In genomic region chr11:4235052-4235655, GRCm38 (mm10) we compare ENCODE assay signal across 34 mouse cellular contexts. TPM values are rescaled to one million over a fixed set of nuclear protein-coding genes. Genes with fewer than 3 reads are reported as not detected.
DNase-seq lines count a peak whose midpoint lies in the region; ATAC-seq and TF ChIP-seq lines count a peak whose summit lies in the region.
"Had no signal": no experiment of that assay in that cellular context is flagged by ENCODE, and none has a peak within 500 bp of the region (broad histone marks: within the 10 kb centered on the region; RNA-seq: fewer than 3 reads in every experiment).

No protein-coding gene starts in this region.

- peak overlapping the region; percentile 30 for H3K4me2 ChIP-seq in CH12.LX (ENCODE audit: insufficient read depth, low read depth, poor library complexity, severe bottlenecking)
- H3K4me2 ChIP-seq in liver, embryonic 15.5 days: peak overlapping the region; percentile 62
- H3K4me2 ChIP-seq: embryonic facial prominence, embryonic 13.5 days; forebrain, embryonic 12.5 days; heart, embryonic 15.5 days; hindbrain, embryonic 12.5 days; intestine, embryonic 15.5 days; neural tube, embryonic 12.5 days had no signal

- H3K79me2 ChIP-seq in CH12.LX (replicated peaks; ENCODE audit: control insufficient read depth, extremely low read depth, insufficient read depth, poor library complexity, severe bottlenecking): peaks cover 26% of the 10 kb centered on the region
- peaks cover 24% of the 10 kb centered on the region for H3K79me2 ChIP-seq in MEL (ENCODE audit: control insufficient read depth, insufficient read depth, low read length, poor library complexity)

- H3K9ac ChIP-seq in CH12.LX (ENCODE audit: insufficient read depth, low read depth) (peak overlapping the region; percentile 87), MEL (ENCODE audit: control insufficient read depth, low read depth, low read length, poor library complexity, severe bottlenecking) (peak overlapping the region; percentile 91)
- H3K9ac ChIP-seq in liver, embryonic 15.5 days: peak overlapping the region; percentile 27; the same call in 1 of the 2 replicates
- H3K9ac ChIP-seq: embryonic facial prominence, embryonic 13.5 days; forebrain, embryonic 12.5 days; forebrain, postnatal 0 days; heart, embryonic 15.5 days; hindbrain, embryonic 12.5 days; intestine, embryonic 15.5 days; neural tube, embryonic 12.5 days had no signal

- intact Hi-C loops in left cerebral cortex, postnatal 10 days (cut with DNase I): no loop called here

- TF ChIP-seq POLR2A in CH12.LX (IDR thresholded peaks at IDR 0.05; ENCODE audit: low read depth, low read length) (no peak), MEL (IDR thresholded peaks at IDR 0.05; ENCODE audit: control insufficient read depth in 1 of 2, insufficient read depth in 1 of 2, low read depth in 1 of 2, low read length in 2 of 2, poor library complexity in 1 of 2) (no peak)

- dilution Hi-C loops in CH12.LX (cut with MboI; ENCODE audit: extremely low pct_ligation_motif_present, extremely low pct_unique_long_range_greater_than_20kb, low sequenced_read_pairs): no loop called here

- H3K27ac ChIP-seq in CH12.LX (ENCODE audit: insufficient read depth, low read depth) (peak overlapping the region; percentile 84), MEL (ENCODE audit: control insufficient read depth, low read depth, low read length) (peak overlapping the region; percentile 95)
- peak overlapping the region; percentile 61; the same call in 1 of the 2 replicates for H3K27ac ChIP-seq in liver, embryonic 15.5 days (replicated peaks)
- no peak overlapping the region for H3K27ac ChIP-seq in hindbrain, embryonic 10.5 days
- H3K27ac ChIP-seq: embryonic facial prominence, embryonic 13.5 days; forebrain, embryonic 12.5 days; heart, embryonic 10.5 days; heart, embryonic 15.5 days; hindbrain, embryonic 12.5 days; hindbrain, postnatal 0 days; intestine, embryonic 15.5 days; layer of hippocampus, adult 2 months; neural tube, embryonic 12.5 days had no signal

- ATAC-seq in megakaryocyte, adult 5-6 weeks (ENCODE audit: poor library complexity, severe bottlenecking): no peak
- ATAC-seq in liver, embryonic 15.5 days (ENCODE audit: insufficient read depth): 0 out of 2 replicates have a peak, but pooled peaks have one; percentile 36
- ATAC-seq: forebrain, postnatal 0 days; hindbrain, postnatal 0 days; intestine, embryonic 15.5 days had no signal

- peaks cover 78% of the 10 kb centered on the region for H3K4me1 ChIP-seq in megakaryocyte, embryonic 14.5 days
- H3K4me1 ChIP-seq in CH12.LX (ENCODE audit: control insufficient read depth in 1 of 2, insufficient read depth in 2 of 2) (peaks cover 14 to 45% of the 10 kb centered on the region in 2 experiments), MEL (ENCODE audit: control insufficient read depth in 1 of 2, insufficient read depth in 2 of 2, low read length in 2 of 2) (peaks cover 0 to 22% of the 10 kb centered on the region in 2 experiments; a peak in 2 of 4 replicates)
- peaks cover 59% of the 10 kb centered on the region for H3K4me1 ChIP-seq in liver, embryonic 15.5 days (replicated peaks)
- H3K4me1 ChIP-seq in hindbrain, embryonic 10.5 days (replicated peaks): no peaks in the 10 kb centered on the region
- H3K4me1 ChIP-seq: embryonic facial prominence, embryonic 13.5 days; hindbrain, embryonic 12.5 days; neural tube, embryonic 12.5 days had no signal

- TF ChIP-seq EP300 in CH12.LX (IDR thresholded peaks at IDR 0.05; ENCODE audit: low read length) (peak; percentile 60), MEL (IDR thresholded peaks at IDR 0.05; ENCODE audit: low read depth in 1 of 2, low read length in 2 of 2) (no peak)

- WGBS in liver, embryonic 15.5 days (ENCODE audit: insufficient replicate concordance): 70% methylated on average over 6 of the region's 6 CpGs
- WGBS in hindbrain, embryonic 10.5 days: 90% methylated on average over 6 of the region's 6 CpGs

- DNase-seq in CH12.LX (ENCODE audit: extremely low read depth) (peak; percentile 83), MEL (ENCODE audit: low read depth, low spot score) (peak; percentile 75)
- DNase-seq in hindbrain, embryonic 10.5 days (ENCODE audit: low spot score): no peak
- DNase-seq in left cerebral cortex, postnatal 10 days (ENCODE audit: extremely low spot score in 1 of 2, low spot score in 2 of 2): no peak
- DNase-seq: adrenal gland, postnatal 10 days; cerebellum, adult 11-12 months; cerebellum, adult 9-11 months; forebrain, postnatal 0 days; kidney, adult 2 months; kidney, postnatal 36 days; layer of hippocampus, postnatal 36 days; lung, postnatal 36 days; right cerebral cortex, adult 18-20 months; spleen, adult 18-20 months had no signal

- peaks cover 13% of the 10 kb centered on the region for H3K36me3 ChIP-seq in megakaryocyte, embryonic 14.5 days (replicated peaks; ENCODE audit: low read length)
- H3K36me3 ChIP-seq in CH12.LX (replicated peaks in 1 of 2; ENCODE audit: control insufficient read depth in 1 of 2, insufficient read depth in 1 of 2, low read length in 1 of 2) (peaks cover 17 to 54% of the 10 kb centered on the region in 2 experiments), MEL (ENCODE audit: control insufficient read depth in 1 of 2, insufficient read depth in 2 of 2, low read length in 2 of 2) (peaks cover 0 to 6% of the 10 kb centered on the region in 2 experiments; a peak in 1 of 4 replicates)
- H3K36me3 ChIP-seq in liver, embryonic 15.5 days (replicated peaks): peaks cover 5% of the 10 kb centered on the region; the same call in 1 of the 2 replicates
- no peaks in the 10 kb centered on the region for H3K36me3 ChIP-seq in hindbrain, embryonic 10.5 days
- H3K36me3 ChIP-seq: embryonic facial prominence, embryonic 13.5 days; forebrain, embryonic 12.5 days; heart, embryonic 10.5 days; heart, embryonic 15.5 days; hindbrain, embryonic 12.5 days; intestine, embryonic 15.5 days; neural tube, embryonic 12.5 days had no signal

- TF ChIP-seq CTCF in CH12.LX (conservative IDR thresholded peaks at IDR 0.05 in 1 of 2, IDR thresholded peaks at IDR 0.05 in 1 of 2; ENCODE audit: low read depth in 2 of 2, low read length in 2 of 2) (no peak), MEL (IDR thresholded peaks at IDR 0.05 in 2 of 3, conservative IDR thresholded peaks at IDR 0.05 in 1 of 3; ENCODE audit: control insufficient read depth in 1 of 3, insufficient read depth in 1 of 3, low read depth in 2 of 3, low read length in 3 of 3, poor library complexity in 1 of 3, severe bottlenecking in 1 of 3) (no peak)

- H3K9me3 ChIP-seq in megakaryocyte, embryonic 14.5 days: peaks cover 11% of the 10 kb centered on the region
- no peaks in the 10 kb centered on the region for H3K9me3 ChIP-seq in CH12.LX (replicated peaks; ENCODE audit: low read length)
- no peaks in the 10 kb centered on the region for H3K9me3 ChIP-seq in MEL (replicated peaks; ENCODE audit: insufficient read depth, low read length)
- H3K9me3 ChIP-seq in liver, embryonic 15.5 days (replicated peaks): no peaks in the 10 kb centered on the region
- no peaks in the 10 kb centered on the region for H3K9me3 ChIP-seq in hindbrain, embryonic 10.5 days
- H3K9me3 ChIP-seq: forebrain, embryonic 12.5 days; heart, embryonic 10.5 days; heart, embryonic 15.5 days; hindbrain, embryonic 12.5 days; intestine, embryonic 15.5 days; neural tube, embryonic 12.5 days had no signal

- peaks cover 55% of the 10 kb centered on the region for H3K27me3 ChIP-seq in megakaryocyte, embryonic 14.5 days (replicated peaks)
- H3K27me3 ChIP-seq in CH12.LX (replicated peaks) (no peaks in the 10 kb centered on the region), MEL (ENCODE audit: control insufficient read depth in 1 of 2, insufficient read depth in 2 of 2, low read length in 2 of 2) (no peaks in the 10 kb centered on the region)
- H3K27me3 ChIP-seq in liver, embryonic 15.5 days: no peaks in the 10 kb centered on the region
- no peaks in the 10 kb centered on the region for H3K27me3 ChIP-seq in hindbrain, embryonic 10.5 days (ENCODE audit: insufficient read depth, poor library complexity, severe bottlenecking)
- H3K27me3 ChIP-seq: embryonic facial prominence, embryonic 13.5 days; forebrain, embryonic 12.5 days; hindbrain, embryonic 12.5 days; intestine, embryonic 15.5 days; neural tube, embryonic 12.5 days had no signal

- peak overlapping the region; percentile 53 for H3K4me3 ChIP-seq in megakaryocyte, embryonic 14.5 days (replicated peaks)
- H3K4me3 ChIP-seq in CH12.LX (replicated peaks in 1 of 3; ENCODE audit: low read depth in 2 of 3, low read length in 2 of 3, poor library complexity in 1 of 3): peak overlapping the region; percentile 76 to 86 (median 84)
- H3K4me3 ChIP-seq in MEL (ENCODE audit: control insufficient read depth in 1 of 2, insufficient read depth in 1 of 2, low read depth in 2 of 2, low read length in 2 of 2): peak overlapping the region; percentile 66 to 97
- H3K4me3 ChIP-seq in liver, embryonic 15.5 days (replicated peaks): peak overlapping the region; percentile 38; the same call in 1 of the 2 replicates
- no peak overlapping the region for H3K4me3 ChIP-seq in hindbrain, embryonic 10.5 days
- H3K4me3 ChIP-seq: embryonic facial prominence, embryonic 13.5 days; forebrain, embryonic 12.5 days; heart, embryonic 10.5 days; heart, embryonic 15.5 days; hindbrain, embryonic 12.5 days; intestine, embryonic 15.5 days; layer of hippocampus, adult 2 months; myocyte; neural tube, embryonic 12.5 days had no signal

- TF ChIP-seq RAD21 in CH12.LX (IDR thresholded peaks at IDR 0.05; ENCODE audit: low read depth, low read length) (no peak), MEL (IDR thresholded peaks at IDR 0.05; ENCODE audit: low read depth, low read length) (no peak)

- in situ Hi-C loops in CH12.LX (cut with MboI; ENCODE audit: low pct_ligation_motif_present, low pct_unique_long_range_greater_than_20kb, low sequenced_read_pairs): no loop called here

RNA-seq across cellular contexts. Expression of gene Osm, which starts 1.1 kb away (rescaled TPM):
- polyA plus RNA-seq in megakaryocyte, embryonic 14.5 days (2012; ENCODE audit: insufficient read depth, low replicate concordance): 1.2 and 6.5 TPM in 2 replicates
- total RNA-seq in megakaryocyte, adult 5-6 weeks (2015): 26.6 and 34.4 TPM in 2 replicates
- total RNA-seq in megakaryocyte, adult 5-6 weeks (2017): 31.9 and 39.2 TPM in 2 replicates
- total RNA-seq in CH12.LX (2012; rRNA removed) (11.0 and 12.8 TPM in 2 replicates), CH12.LX (2014; rRNA removed) (11.8 and 15.1 TPM in 2 replicates), MEL (2012; rRNA removed) (11.2 and 15.4 TPM in 2 replicates)
- polyA plus RNA-seq in CH12.LX (2012; ENCODE audit: insufficient read length, low read depth) (10.4 and 12.5 TPM in 2 replicates), MEL (2012; ENCODE audit: insufficient read depth in 1 of 2, insufficient read length in 2 of 2, low read depth in 1 of 2, low replicate concordance in 2 of 2, missing spikeins in 1 of 2) (10 to 100 TPM in 1 of 2 experiments, not detected in 1; 10.6 TPM)
- polyA plus RNA-seq in liver, embryonic 15.5 days (2015; fragmentation: Nextera tagmentation; extraction: Ambion mirVana): 0.50 TPM in 2 replicates
- 0.09 TPM in 1 of 2 replicates, not detected in the other for polyA plus RNA-seq in hindbrain, embryonic 10.5 days (2016; fragmentation: Nextera tagmentation; extraction: Ambion mirVana)
- total RNA-seq in left cerebral cortex, postnatal 10 days (2021): not detected
- total RNA-seq: gastrocnemius, adult 8-10 months; heart, postnatal 25 days; hindbrain, postnatal 0 days; layer of hippocampus, postnatal 36 days; left cerebral cortex, postnatal 14 days; liver, adult 2 months had no signal
- polyA plus RNA-seq: embryonic facial prominence, embryonic 13.5 days; forebrain, embryonic 12.5 days; hindbrain, embryonic 12.5 days; kidney, embryonic 16.5 days; limb, embryonic 11.5 days; liver, adult 2 months; myocyte; neural tube, embryonic 12.5 days had no signal

RNA-seq across cellular contexts. Expression of gene Castor1, which starts 17.1 kb away (rescaled TPM):
- polyA plus RNA-seq in megakaryocyte, embryonic 14.5 days (2012; ENCODE audit: insufficient read depth, low replicate concordance): 1.4 TPM in 1 of 2 replicates, not detected in the other
- total RNA-seq in megakaryocyte, adult 5-6 weeks (2015): 1.2 and 1.3 TPM in 2 replicates
- 1.1 and 2.3 TPM in 2 replicates for total RNA-seq in megakaryocyte, adult 5-6 weeks (2017)
- total RNA-seq in CH12.LX (2012; rRNA removed) (4.7 and 5.8 TPM in 2 replicates), CH12.LX (2014; rRNA removed) (13.0 TPM in 2 replicates), MEL (2012; rRNA removed) (6.6 and 7.1 TPM in 2 replicates)
- polyA plus RNA-seq in CH12.LX (2012; ENCODE audit: insufficient read length, low read depth) (18.2 and 23.7 TPM in 2 replicates), MEL (2012; ENCODE audit: insufficient read depth in 1 of 2, insufficient read length in 2 of 2, low read depth in 1 of 2, low replicate concordance in 2 of 2, missing spikeins in 1 of 2) (10 to 100 TPM in 1 of 2 experiments, not detected in 1; 11.8 TPM)
- polyA plus RNA-seq in liver, embryonic 15.5 days (2015; fragmentation: Nextera tagmentation; extraction: Ambion mirVana): 1.5 TPM in 2 replicates
- 2.7 and 3.6 TPM in 2 replicates for polyA plus RNA-seq in hindbrain, embryonic 10.5 days (2016; fragmentation: Nextera tagmentation; extraction: Ambion mirVana)
- total RNA-seq in left cerebral cortex, postnatal 10 days (2021): 1 to 10 TPM; 2.1 to 5.2 TPM

RNA-seq across cellular contexts. Expression of gene Lif, which starts 22.2 kb away (rescaled TPM):
- 0.07 and 0.43 TPM in 2 replicates for polyA plus RNA-seq in megakaryocyte, embryonic 14.5 days (2012; ENCODE audit: insufficient read depth, low replicate concordance)
- total RNA-seq in megakaryocyte, adult 5-6 weeks (2015): 0.18 and 0.31 TPM in 2 replicates
- 1.1 and 6.7 TPM in 2 replicates for total RNA-seq in megakaryocyte, adult 5-6 weeks (2017)
- total RNA-seq in CH12.LX (2012; rRNA removed) (0.42 and 1.8 TPM in 2 replicates), CH12.LX (2014; rRNA removed) (0.05 and 0.15 TPM in 2 replicates), MEL (2012; rRNA removed) (0.10 and 0.27 TPM in 2 replicates)
- polyA plus RNA-seq in CH12.LX (2012; ENCODE audit: insufficient read length, low read depth) (0.07 and 0.17 TPM in 2 replicates), MEL (2012; ENCODE audit: insufficient read depth in 1 of 2, insufficient read length in 2 of 2, low read depth in 1 of 2, low replicate concordance in 2 of 2, missing spikeins in 1 of 2) (under 1 TPM in 1 of 2 experiments, not detected in 1; 0.31 TPM)
- not detected in 2 replicates for polyA plus RNA-seq in liver, embryonic 15.5 days (2015; fragmentation: Nextera tagmentation; extraction: Ambion mirVana)
- polyA plus RNA-seq in hindbrain, embryonic 10.5 days (2016; fragmentation: Nextera tagmentation; extraction: Ambion mirVana): 0.05 and 0.09 TPM in 2 replicates
- total RNA-seq in left cerebral cortex, postnatal 10 days (2021): under 1 TPM in 1 of 2 experiments, not detected in 1; 0.09 TPM
- total RNA-seq: liver, adult 2 months had no signal
- polyA plus RNA-seq: forebrain, embryonic 12.5 days; hindbrain, embryonic 12.5 days; midbrain, postnatal 0 days; neural tube, embryonic 12.5 days had no signal

RNA-seq across cellular contexts. Expression of gene Tbc1d10a, which starts 48.6 kb away (rescaled TPM):
- polyA plus RNA-seq in megakaryocyte, embryonic 14.5 days (2012; ENCODE audit: insufficient read depth, low replicate concordance): 8.1 and 15.8 TPM in 2 replicates
- 2.5 and 3.8 TPM in 2 replicates for total RNA-seq in megakaryocyte, adult 5-6 weeks (2015)
- total RNA-seq in megakaryocyte, adult 5-6 weeks (2017): 5.5 and 8.3 TPM in 2 replicates
- total RNA-seq in CH12.LX (2012; rRNA removed): 30.3 and 37.7 TPM in 2 replicates
- 30.9 and 33.9 TPM in 2 replicates for total RNA-seq in CH12.LX (2014; rRNA removed)
- polyA plus RNA-seq in CH12.LX (2012; ENCODE audit: insufficient read length, low read depth): 33.5 and 37.6 TPM in 2 replicates
- total RNA-seq in MEL (2012; rRNA removed): 26.3 and 27.4 TPM in 2 replicates
- 10 to 100 TPM in 1 of 2 experiments, not detected in 1; 23.0 TPM for polyA plus RNA-seq in MEL (2012; ENCODE audit: insufficient read depth in 1 of 2, insufficient read length in 2 of 2, low read depth in 1 of 2, low replicate concordance in 2 of 2, missing spikeins in 1 of 2)
- 7.0 TPM in 2 replicates for polyA plus RNA-seq in liver, embryonic 15.5 days (2015; fragmentation: Nextera tagmentation; extraction: Ambion mirVana)
- polyA plus RNA-seq in hindbrain, embryonic 10.5 days (2016; fragmentation: Nextera tagmentation; extraction: Ambion mirVana): 29.4 and 32.3 TPM in 2 replicates
- total RNA-seq in left cerebral cortex, postnatal 10 days (2021): 10 to 100 TPM; 27.4 to 27.8 TPM

Comparison
In these comparisons a context has a peak if more than half of its experiments do, and no peak if none do; other contexts are left out.
1. DNase-seq: peak in CH12.LX (single experiment) and MEL (single experiment); none in hindbrain, embryonic 10.5 days (single experiment) and left cerebral cortex, postnatal 10 days (0 of 2).
2. H3K9ac ChIP-seq: peak in every context shown above with its lines; median percentile 91 in MEL; 87 in CH12.LX; 27 in liver, embryonic 15.5 days.